Mouse (Mus musculus) erythroblast, embryonic 14.5 days (primary cell): ENCODE results near the gene Rpl18.

Experiments used
- GATA1 ChIP-seq: IDR thresholded peaks from 2 replicates; pipeline ENCODE4 v1.6.1; 2012; ENCODE audit warnings: low read length, inconsistent platforms, mixed read lengths
- TAL1 ChIP-seq: IDR thresholded peaks from 3 replicates; pipeline ENCODE4 v1.6.1; 2012; ENCODE audit warnings: low read length, inconsistent platforms, mixed read lengths

DNA sequence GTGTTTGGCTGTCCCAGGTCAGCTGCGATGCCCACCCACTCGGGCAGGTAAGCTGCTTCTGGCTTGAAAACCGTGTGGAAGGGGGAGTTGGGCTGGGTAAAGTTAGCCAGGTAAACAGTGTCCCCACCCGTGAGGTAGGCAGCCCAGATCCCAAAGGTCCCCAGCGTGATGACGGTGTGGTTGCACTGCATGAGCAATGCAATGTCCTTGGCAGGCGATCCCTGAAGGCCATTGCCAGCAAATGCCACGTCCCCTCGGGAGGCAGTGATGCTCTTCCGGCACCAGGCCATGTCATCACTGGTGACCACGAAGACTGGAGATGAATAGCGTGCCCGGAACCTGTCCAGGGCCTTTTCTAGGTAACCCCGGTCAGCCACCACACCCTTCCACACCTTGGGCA is 36.7 kb upstream of the Rpl18 start:
- TF ChIP-seq GATA1 (no peak), TAL1 (no peak)
